Mouse (Mus musculus) embryonic fibroblast, embryonic 13.5 days (primary cell): ENCODE measurements at regions not wholly inside any gene's neighbourhood (a gene's known extent, or its start where the extent isn't known, plus 50 kb on each side); places are given as distances from the start of the nearest gene placed in this dataset.

ENCODE experiments used
- H3K27ac ChIP-seq: 2 replicates; pipeline ENCODE4 v1.5.1; 2012; ENCODE audit warnings: low read length, control low read depth, inconsistent platforms; ENCODE audit not compliant: insufficient read depth
- H3K4me1 ChIP-seq: 2 replicates; pipeline ENCODE4 v1.6.1; 2011; ENCODE audit warnings: low read length; ENCODE audit not compliant: control insufficient read depth, insufficient read depth
- H3K4me3 ChIP-seq: 2 replicates; pipeline ENCODE4 v1.5.1; 2011; ENCODE audit warnings: mild to moderate bottlenecking, control low read depth, low read length; ENCODE audit not compliant: insufficient read depth
- CTCF ChIP-seq: IDR thresholded peaks from 2 replicates; pipeline ENCODE4 v1.5.1; 2011; ENCODE audit warnings: mild to moderate bottlenecking, control low read depth, low read length, moderate library complexity, borderline replicate concordance; ENCODE audit not compliant: insufficient read depth
- POLR2A ChIP-seq: IDR thresholded peaks from 2 replicates; pipeline ENCODE4 v1.6.1; 2011; ENCODE audit warnings: low read depth, mild to moderate bottlenecking, control low read depth, low read length, moderate library complexity

- Histone ChIP-seq H3K4me1 (no peaks in the 10 kb centered on the region), H3K27ac (no peak overlapping the region), H3K4me3 (no peak overlapping the region)
- no peak for TF ChIP-seq POLR2A
- TF ChIP-seq CTCF: no peak
These were observed 175.0 kb downstream of the Mycn start for GRCm38 (mm10) chr12:12766510-12767304.

- TF ChIP-seq POLR2A (no peak), CTCF (no peak)
- Histone ChIP-seq H3K4me1 (no peaks in the 10 kb centered on the region), H3K4me3 (no peak overlapping the region), H3K27ac (no peak overlapping the region)
These were observed 176.1 kb downstream of the Mycn start for GRCm38 (mm10) chr12:12765490-12766058.

GRCm38 (mm10) chr12:12765055-12765454 is 176.7 kb downstream of the Mycn start:
- TF ChIP-seq CTCF (no peak), POLR2A (no peak)
- no peak overlapping the region for H3K4me3 ChIP-seq
- no peak overlapping the region for H3K27ac ChIP-seq
- no peaks in the 10 kb centered on the region for H3K4me1 ChIP-seq

- no peak for TF ChIP-seq CTCF
- TF ChIP-seq POLR2A: no peak
- Histone ChIP-seq H3K4me1 (no peaks in the 10 kb centered on the region), H3K4me3 (no peak overlapping the region), H3K27ac (no peak overlapping the region)
These were observed 177.1 kb downstream of the Mycn start for GRCm38 (mm10) chr12:12764586-12764985.

- no peaks in the 10 kb centered on the region for H3K4me1 ChIP-seq
- TF ChIP-seq POLR2A: no peak
- TF ChIP-seq CTCF: no peak
- no peak overlapping the region for H3K27ac ChIP-seq
- no peak overlapping the region for H3K4me3 ChIP-seq
These were observed 185.3 kb downstream of the Mycn start for GRCm38 (mm10) chr12:12756301-12756948.

GRCm38 (mm10) chr12:12753849-12754248 is 187.9 kb downstream of the Mycn start:
- TF ChIP-seq POLR2A (no peak), CTCF (no peak)
- no peak overlapping the region for H3K27ac ChIP-seq
- no peaks in the 10 kb centered on the region for H3K4me1 ChIP-seq
- no peak overlapping the region for H3K4me3 ChIP-seq

GRCm38 (mm10) chr12:12751670-12752426 is 189.9 kb downstream of the Mycn start:
- Histone ChIP-seq H3K4me3 (no peak overlapping the region), H3K4me1 (no peaks in the 10 kb centered on the region), H3K27ac (no peak overlapping the region)
- no peak for TF ChIP-seq CTCF
- TF ChIP-seq POLR2A: no peak

- Histone ChIP-seq H3K4me3 (no peak overlapping the region), H3K4me1 (no peaks in the 10 kb centered on the region), H3K27ac (no peak overlapping the region)
- TF ChIP-seq CTCF (no peak), POLR2A (no peak)
These were observed 192.0 kb downstream of the Mycn start for GRCm38 (mm10) chr12:12749690-12750089.

GRCm38 (mm10) chr12:12746852-12747454 is 194.8 kb downstream of the Mycn start:
- Histone ChIP-seq H3K27ac (no peak overlapping the region), H3K4me1 (no peaks in the 10 kb centered on the region), H3K4me3 (no peak overlapping the region)
- TF ChIP-seq POLR2A (no peak), CTCF (no peak)
